Mouse (Mus musculus): ENCODE data around the gene Pde8a.
A peak's percentile ranks its signal among the peaks of the same experiment; 100 is the strongest.

Gene Pde8a

DNA sequence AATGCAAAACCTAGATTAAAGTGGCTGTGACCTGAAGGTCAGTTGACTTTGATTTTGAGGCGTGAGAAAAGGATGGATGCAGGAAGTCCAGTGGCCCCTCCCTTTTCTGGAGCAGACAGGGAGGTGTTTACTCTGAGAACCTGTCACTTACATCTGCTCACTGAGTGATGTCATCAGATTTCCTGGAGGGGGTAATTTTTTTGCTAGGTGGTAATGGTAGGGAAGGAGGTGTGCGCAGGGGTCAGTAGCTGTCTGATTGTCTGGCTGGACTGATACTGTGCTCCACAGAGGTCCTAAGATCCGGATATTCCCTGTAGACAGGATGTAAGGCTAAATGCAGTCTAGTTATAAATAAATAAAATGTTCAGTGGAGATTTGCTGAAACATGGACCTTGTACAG is 59.5 kb downstream of the Pde8a start:
- no peak for DNase-seq (ENCODE audit: extremely low spot score)

- no peak for DNase-seq (ENCODE audit: extremely low spot score)
Measured at GRCm38 (mm10) chr7:81278966-81279365, 65.6 kb downstream of the Pde8a start.

GRCm38 (mm10) chr7:81281240-81281639 is 67.8 kb downstream of the Pde8a start:
- no peak for DNase-seq (ENCODE audit: extremely low spot score)

- no peak for DNase-seq (ENCODE audit: extremely low spot score)
Measured at GRCm38 (mm10) chr7:81286456-81286855, 73.1 kb downstream of the Pde8a start.

DNA sequence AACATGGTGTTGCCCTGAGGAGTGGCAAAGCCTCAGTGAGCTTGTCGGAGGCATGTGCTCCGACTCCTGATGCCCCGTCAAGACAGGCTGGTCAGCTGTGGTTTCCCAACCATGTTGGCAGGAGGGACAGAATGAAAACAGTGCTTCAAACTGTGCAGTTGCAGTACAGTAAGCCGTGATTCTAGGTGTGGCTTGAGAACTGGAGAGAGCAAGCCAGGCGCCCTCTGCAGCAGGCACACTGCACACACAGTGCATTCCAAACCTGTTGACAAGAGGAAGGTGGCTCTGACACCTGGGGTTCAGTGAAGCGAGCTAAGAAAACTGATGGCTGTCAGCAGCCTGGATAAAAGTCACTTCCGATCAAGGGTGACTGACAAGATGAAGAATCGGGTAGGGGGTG is 73.5 kb downstream of the Pde8a start:
- DNase-seq (ENCODE audit: extremely low spot score), result no peak

GRCm38 (mm10) chr7:81295169-81295568 is 81.8 kb downstream of the Pde8a start:
- no peak for DNase-seq (ENCODE audit: extremely low spot score)

DNA sequence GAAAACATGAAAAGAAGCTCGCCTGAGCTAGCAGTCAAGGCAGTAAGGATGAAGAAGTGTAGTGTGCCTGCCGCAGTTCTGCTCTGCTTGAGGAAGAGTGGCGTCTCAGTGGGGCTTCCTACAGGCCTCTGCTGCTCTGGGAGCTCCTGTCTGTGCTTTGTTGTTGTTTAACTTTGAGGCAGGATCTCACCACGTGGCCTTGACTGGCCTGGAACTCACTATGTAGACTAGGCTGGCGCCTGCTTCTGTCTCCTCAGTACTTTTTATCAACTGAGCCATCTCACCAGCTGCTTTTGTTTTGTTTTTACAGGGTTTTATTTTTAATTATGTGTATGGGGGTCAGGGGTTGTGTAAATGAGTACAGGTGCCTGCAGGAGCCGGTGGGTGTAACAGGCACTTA is 84.8 kb downstream of the Pde8a start:
- no peak for DNase-seq (ENCODE audit: extremely low spot score)

DNA sequence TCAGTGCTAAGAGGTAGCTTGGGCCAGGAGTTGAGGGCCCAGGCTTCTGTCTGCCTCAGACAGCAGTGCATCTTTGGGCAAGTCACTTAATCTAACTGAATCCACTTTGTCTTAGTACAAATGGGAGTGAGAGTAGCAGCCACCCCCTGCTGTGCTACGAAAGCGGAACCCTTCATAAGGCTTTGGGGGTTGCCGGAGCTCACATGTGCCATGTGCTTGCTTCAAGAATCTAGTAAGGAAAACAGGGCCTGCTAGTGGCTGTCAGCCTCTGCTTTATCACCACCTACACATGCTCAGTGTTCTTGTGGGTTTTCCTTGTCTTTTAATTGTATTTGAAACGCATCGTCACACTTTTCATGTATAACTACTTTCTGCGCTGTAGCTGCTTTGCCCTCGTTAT is 87.9 kb downstream of the Pde8a start:
- no peak for DNase-seq (ENCODE audit: extremely low spot score)

- DNase-seq (ENCODE audit: extremely low spot score), result no peak
Measured at GRCm38 (mm10) chr7:81303682-81304081, 90.3 kb downstream of the Pde8a start.

DNA sequence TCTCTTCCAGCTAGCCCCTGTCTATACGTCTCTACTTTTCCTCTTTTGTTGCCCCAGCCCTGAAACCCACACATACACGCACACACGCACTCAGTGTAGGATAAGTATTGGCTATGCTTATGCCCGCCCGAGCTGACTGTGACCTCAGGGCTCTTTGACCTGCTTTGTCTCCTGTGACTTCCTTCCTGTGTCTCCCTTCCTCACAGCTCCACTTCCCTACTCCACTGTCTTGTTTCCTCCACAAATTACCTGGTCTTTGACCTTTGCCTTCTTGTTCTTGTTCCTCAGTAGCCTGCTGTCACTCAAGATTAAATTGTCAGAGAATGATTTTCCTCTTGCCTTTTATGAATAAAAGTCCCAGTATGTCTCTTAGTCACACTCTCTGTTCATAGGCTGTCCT is 90.7 kb downstream of the Pde8a start:
- no peak for DNase-seq (ENCODE audit: extremely low spot score)

- DNase-seq (ENCODE audit: extremely low spot score), result no peak
Measured at GRCm38 (mm10) chr7:81304675-81305074, 91.3 kb downstream of the Pde8a start.

- DNase-seq (ENCODE audit: extremely low spot score), result no peak
Measured at GRCm38 (mm10) chr7:81307735-81308134, 94.3 kb downstream of the Pde8a start.

DNA sequence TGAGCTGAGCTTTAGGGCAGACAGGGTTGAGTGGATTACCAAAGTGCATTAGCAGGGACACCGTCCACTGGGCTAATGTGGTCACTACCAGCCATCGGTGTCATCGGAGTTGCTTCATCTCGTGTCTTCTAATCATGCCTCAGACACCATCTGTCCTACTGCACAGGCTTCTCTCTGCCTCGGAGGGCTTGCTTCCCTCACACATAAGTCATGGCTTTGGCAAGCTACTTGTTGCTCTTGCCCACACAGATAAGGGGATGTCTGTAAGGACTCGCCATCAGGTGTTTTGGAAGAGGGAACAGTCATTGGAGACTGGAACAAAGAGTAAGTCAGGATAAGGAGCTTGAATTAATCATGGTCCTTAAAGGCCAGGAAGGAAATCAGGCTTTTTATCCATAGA is 95.9 kb downstream of the Pde8a start:
- DNase-seq (ENCODE audit: extremely low spot score), result no peak

DNA sequence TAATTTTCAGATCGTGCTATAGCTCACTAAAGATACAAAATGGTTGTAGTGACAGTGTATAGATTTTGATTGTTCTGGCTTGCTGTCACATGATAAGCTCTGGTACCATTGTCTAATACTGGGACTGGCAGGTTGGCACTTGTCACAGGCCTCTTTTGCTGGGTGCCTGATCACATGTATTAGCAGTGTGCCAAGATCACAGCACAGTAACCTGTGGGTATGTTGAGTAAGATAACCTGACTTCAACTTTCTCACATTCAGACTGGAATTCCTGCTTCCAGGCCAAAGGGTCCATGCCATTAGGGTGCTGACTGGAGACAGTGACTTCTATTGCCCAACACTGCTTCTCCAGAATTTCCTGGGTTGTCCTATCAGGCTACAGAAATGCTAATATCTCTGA is 97.7 kb downstream of the Pde8a start:
- DNase-seq (ENCODE audit: extremely low spot score), result no peak

DNA sequence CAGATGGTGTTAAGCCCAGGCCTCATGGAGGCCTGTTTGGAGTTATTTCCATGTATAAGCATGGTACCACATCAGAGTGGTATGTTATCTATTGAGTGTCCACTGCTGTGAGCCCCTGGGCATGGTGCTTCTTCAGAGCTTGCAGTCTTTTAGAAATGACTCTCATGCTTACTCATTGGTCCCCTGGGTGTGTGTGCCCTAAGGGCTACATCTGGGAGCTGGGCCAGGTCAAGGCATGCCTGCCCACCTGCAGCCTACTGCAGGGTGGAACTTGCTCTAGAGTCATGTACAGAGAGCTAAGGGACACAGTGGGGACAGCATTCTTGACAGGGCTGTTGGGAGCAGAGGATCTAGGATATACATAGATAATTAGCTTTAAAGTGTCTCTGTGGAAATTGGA is 98.2 kb downstream of the Pde8a start:
- no peak for DNase-seq (ENCODE audit: extremely low spot score)

DNA sequence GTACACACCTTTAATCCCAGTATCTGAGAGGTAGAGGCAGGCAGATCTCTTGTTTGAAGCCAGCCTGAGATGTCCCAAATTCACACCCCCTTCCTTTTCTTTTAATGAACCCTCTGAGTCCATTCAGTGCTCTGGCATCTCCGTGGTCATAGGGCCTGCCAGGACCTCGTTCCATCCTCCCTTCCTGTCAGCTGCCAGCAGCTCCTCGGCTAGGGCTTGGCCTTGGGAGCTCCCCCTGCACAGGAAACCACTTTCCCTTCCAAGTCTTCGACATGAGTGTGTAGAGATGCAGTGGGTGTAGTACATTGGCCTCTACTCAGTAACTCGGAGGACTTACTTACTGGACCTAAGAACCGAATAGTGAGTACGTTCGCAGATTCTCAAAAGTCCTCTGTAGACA is 102.2 kb downstream of the Pde8a start:
- no peak for DNase-seq (ENCODE audit: extremely low spot score)

- DNase-seq (ENCODE audit: extremely low spot score), result no peak
Measured at GRCm38 (mm10) chr7:81319749-81320148, 106.4 kb downstream of the Pde8a start.

GRCm38 (mm10) chr7:81321776-81322175 is 108.4 kb downstream of the Pde8a start:
- no peak for DNase-seq (ENCODE audit: extremely low spot score)

DNA sequence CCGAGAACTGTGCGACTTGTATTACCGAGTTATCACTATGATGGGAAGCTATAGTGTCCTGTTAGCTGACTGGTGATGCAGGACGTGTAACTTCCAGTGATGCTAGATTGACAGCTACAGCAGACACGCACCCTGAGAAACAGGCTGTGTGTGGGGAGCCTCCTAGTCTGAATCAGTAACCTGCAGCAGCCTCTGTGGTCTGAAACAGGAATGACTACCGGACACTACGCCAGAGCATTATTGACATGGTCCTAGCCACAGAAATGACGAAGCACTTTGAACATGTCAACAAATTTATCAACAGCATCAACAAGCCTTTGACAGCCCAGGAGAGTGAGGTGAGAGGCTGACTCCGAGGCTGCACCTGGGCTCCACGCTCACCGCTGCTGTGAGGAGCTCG is 112.6 kb downstream of the Pde8a start:
- no peak for DNase-seq (ENCODE audit: extremely low spot score)

- DNase-seq (ENCODE audit: extremely low spot score), result no peak
Measured at GRCm38 (mm10) chr7:81326859-81327258, 113.5 kb downstream of the Pde8a start.

DNA sequence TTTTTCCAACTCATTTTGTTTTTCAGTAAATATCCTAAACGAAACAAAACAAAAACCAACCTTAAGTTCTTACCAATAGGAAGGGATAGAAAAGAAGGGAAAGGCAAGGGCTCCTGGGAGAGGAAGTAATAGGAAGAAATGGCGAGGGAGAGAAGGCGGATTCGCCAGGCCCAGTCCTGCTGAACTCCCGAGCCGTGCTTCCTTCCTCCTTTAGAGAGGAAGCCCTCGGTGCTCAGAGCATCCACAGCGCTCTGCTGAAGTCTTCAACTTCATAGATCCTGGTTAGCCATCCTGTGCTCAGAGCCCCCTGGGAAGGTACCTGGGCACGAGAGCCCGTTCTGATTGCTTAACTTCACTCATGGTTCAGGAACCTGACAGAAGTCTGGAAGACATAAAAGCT is 114.3 kb downstream of the Pde8a start:
- no peak for DNase-seq (ENCODE audit: extremely low spot score)

DNA sequence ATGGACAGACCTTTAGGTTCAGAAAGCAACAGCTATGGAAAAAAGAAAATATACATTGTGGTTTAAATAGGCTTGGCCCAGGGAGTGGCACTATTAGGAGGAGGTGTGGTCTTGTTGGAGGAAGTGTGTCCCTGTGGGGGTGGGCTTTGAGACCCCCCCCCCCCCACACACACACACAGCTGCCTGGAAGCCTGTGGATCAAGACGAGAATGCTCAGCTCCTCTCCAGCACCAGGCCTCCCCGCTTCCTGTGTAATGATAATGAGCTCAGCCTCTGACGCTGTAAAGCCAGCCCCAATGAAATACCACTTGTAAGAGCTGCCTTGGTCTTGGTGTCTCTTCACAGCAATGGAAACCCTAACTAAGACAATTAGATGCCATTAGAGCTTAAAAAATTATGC is 117.4 kb downstream of the Pde8a start:
- DNase-seq (ENCODE audit: extremely low spot score), result no peak

GRCm38 (mm10) chr7:81331851-81332250 is 118.5 kb downstream of the Pde8a start:
- no peak for DNase-seq (ENCODE audit: extremely low spot score)

- peak; percentile 47 for DNase-seq (ENCODE audit: extremely low spot score)
Measured at GRCm38 (mm10) chr7:81335705-81336431, 122.5 kb downstream of the Pde8a start.

Data from embryo, embryonic 9.5 days (tissue).